Mouse (Mus musculus): ENCODE results near the gene Ctsf.

GRCm38 (mm10) chr19:4879324-4879703 lies 24.4 kb downstream of the Ctsf start:
- peak; percentile 86 for TF ChIP-seq MAX (IDR thresholded peaks at IDR 0.05; ENCODE audit: low read length)
- no peak for TF ChIP-seq USF1 (IDR thresholded peaks at IDR 0.05; ENCODE audit: low read depth, low read length)
- TF ChIP-seq NELFE (IDR thresholded peaks at IDR 0.05; ENCODE audit: low read depth, low read length) = no peak
- TF ChIP-seq ETS1 (conservative IDR thresholded peaks at IDR 0.05; ENCODE audit: low read depth, low read length) = no peak
- TF ChIP-seq MAFK (IDR thresholded peaks at IDR 0.05; ENCODE audit: insufficient replicate concordance, low read length) = no peak
- TF ChIP-seq POLR2A (IDR thresholded peaks at IDR 0.05; ENCODE audit: low read depth, low read length) = no peak
- no peak for TF ChIP-seq POLR2AphosphoS2 (IDR thresholded peaks at IDR 0.05; ENCODE audit: low read depth, low read length)

Measured in CH12.LX (cell line).